Mouse (Mus musculus) ES-Bruce4 (cell line): ENCODE measurements around the gene Ncs1.

Experiments
- CTCF ChIP-seq: IDR thresholded peaks from one replicate; pipeline ENCODE4 v1.8.1; 2011; ENCODE audit warnings: low read depth, low read length
- POLR2A ChIP-seq: IDR thresholded peaks from one replicate; pipeline ENCODE4 v1.8.1; 2011; ENCODE audit warnings: low read length; ENCODE audit not compliant: insufficient read depth

GRCm38 (mm10) chr2:31269847-31270246 is 24.2 kb downstream of the Ncs1 start:
- TF ChIP-seq POLR2A (no peak), CTCF (no peak)
